Mouse (Mus musculus): ENCODE results near the gene Gm45753. TPM values are rescaled to one million over a fixed set of nuclear protein-coding genes. Genes with fewer than 3 reads are reported as not detected.

The Gm45753 gene
- not detected in 2 replicates for polyA plus RNA-seq (2012)

DNA sequence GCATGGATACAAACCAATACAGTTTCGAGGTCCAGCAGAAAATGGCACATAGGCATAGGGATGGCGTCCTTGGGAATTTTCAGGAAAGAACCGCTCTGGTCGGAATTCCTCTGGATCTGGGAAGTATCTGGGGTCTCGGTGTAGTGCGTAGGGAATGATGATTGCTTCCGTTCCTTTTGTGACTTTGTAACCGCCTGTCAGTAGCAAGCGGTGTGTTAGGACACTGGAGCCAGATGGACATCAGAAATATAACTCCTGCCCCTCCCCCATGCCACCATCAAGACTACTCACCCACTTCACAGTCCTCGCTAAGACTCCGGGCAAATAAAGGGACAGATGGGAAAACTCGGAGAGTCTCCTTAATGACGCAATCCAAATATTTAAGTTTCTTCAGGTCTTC lies at the start of gene Gm45753:
TSS of gene Gm45753 (minus strand) at position 101 of the 400 bp plus-strand sequence.
- TF ChIP-seq GATA1 (IDR thresholded peaks at IDR 0.05; ENCODE audit: low read length) = no peak

DNA sequence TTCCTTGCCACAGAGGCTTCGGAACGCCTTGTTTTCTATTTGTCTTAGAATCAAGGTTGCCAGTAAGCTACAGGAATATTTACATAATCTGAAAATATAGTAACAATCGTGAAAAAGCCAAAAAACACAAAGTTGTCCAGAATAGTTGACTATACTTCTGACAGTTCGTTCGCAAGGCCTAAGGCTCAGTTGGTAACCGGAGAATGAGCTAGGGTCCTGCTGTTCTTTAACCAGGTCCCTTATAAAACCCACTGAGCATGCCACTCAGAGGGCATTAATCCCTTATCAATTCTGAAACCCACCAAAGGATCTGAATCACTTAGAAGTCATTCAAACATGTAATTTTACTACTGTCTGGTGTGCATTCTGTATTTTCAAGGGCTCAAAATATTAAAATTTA lies 47.5 kb upstream of the Gm45753 start:
- TF ChIP-seq GATA1 (IDR thresholded peaks at IDR 0.05; ENCODE audit: low read length) = no peak

DNA sequence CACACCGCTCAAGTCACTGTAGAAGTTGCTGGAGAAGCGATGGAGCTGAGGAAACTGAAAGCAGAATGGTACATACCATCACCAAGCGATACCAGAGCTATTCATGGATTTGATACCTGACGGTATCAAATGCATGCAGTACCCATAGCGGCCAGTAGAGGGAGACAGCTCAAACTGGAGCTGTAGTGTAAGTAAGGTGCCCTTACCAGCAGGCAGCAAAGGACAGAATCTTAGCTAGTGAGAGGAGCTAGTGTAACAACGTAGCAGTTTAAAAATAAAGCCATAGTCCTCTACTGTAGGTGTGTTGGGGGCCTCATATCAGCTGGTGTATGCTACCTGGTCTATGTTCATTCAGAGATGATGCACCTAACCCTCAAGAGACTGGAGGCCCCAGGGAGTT lies 36.8 kb upstream of the Gm45753 start:
- TF ChIP-seq GATA1 (IDR thresholded peaks at IDR 0.05; ENCODE audit: low read length) = no peak

DNA sequence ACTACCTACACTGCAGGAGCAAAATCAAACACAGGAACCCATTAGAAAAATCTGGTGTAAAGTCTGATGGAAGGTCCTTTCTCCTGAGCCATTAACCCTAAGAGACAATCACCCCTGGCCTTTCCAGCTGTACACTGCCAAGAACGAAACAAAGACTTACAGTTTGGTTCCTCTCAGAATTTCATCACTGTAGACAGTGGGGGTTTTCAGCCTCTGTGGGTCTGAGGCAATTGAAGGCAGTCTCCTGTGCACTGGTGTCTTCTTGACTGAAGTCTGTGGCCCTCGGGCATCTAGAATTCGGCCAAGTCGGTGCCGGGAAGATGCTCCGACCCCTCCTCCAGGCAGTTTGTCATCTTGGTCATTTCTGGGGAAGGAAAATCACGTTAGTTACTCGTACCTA lies 36.0 kb upstream of the Gm45753 start:
- TF ChIP-seq GATA1 (IDR thresholded peaks at IDR 0.05; ENCODE audit: low read length) = no peak

DNA sequence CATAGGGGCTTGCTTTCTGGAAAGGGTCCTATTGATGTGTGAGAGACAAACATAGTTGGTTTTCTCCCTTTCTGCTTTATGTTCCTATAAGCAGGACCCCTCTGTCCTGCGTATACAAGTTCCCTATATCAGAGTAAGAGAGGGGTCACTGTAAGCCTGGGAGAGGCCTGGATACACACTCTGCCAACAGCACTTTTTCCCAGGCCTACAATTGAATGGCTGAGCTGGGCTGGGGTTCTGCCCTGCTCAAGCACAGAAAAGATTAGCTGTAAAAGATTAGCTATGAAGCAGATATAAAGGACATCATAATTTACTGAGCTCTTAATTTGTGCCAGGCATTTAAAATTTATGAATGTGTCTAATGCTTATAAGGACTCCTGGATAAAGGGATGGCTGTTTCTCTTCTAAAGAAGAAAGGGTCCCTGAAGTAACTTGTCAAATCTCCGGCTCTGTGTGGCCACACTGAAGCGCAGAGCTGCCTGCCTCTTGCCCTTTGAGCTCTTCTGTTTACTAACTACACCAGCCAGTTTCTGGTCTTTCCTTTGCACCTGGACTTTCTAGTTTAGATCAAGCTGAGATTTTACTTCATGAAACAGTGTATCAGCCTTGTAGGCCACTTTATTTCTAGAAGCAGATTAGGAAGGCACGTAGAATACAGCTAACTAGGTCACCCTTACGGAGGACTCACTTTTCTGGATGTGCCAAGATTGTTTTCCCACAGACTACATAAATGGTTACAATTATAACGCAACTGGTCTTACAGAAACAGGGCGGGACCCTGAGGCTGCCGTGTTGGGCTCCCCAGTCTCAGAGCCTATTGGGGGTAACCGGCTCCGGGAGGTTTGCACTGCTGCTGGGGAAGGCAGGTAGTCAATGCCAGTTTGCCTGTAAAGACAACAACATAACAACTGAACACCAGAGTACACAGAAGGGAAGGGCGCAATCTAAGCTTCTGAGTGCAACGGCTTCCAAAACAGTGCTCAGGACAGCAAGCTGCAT lies 33.7 kb upstream of the Gm45753 start:
- TF ChIP-seq GATA1 (IDR thresholded peaks at IDR 0.05; ENCODE audit: low read length) = no peak

DNA sequence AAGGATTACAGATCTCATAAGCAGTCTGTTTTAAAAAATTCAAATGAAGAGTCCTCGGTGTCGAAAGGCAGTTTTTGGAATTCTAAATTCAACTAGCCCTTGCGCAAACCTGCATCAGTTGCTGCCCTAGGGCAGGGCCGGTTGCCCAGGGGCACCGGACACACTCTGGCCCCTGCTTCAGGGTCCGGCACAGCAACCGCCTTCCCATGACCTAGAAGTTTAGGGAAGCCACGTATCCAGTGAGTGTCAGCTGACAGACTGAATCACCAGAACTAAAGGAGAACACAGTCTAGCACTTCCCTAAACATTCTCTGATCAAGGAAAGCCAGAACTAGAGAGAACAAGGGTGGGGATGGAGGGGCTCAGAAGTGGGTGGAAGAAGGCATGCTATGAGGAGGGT lies 25.2 kb upstream of the Gm45753 start:
- no peak for TF ChIP-seq GATA1 (IDR thresholded peaks at IDR 0.05; ENCODE audit: low read length)

DNA sequence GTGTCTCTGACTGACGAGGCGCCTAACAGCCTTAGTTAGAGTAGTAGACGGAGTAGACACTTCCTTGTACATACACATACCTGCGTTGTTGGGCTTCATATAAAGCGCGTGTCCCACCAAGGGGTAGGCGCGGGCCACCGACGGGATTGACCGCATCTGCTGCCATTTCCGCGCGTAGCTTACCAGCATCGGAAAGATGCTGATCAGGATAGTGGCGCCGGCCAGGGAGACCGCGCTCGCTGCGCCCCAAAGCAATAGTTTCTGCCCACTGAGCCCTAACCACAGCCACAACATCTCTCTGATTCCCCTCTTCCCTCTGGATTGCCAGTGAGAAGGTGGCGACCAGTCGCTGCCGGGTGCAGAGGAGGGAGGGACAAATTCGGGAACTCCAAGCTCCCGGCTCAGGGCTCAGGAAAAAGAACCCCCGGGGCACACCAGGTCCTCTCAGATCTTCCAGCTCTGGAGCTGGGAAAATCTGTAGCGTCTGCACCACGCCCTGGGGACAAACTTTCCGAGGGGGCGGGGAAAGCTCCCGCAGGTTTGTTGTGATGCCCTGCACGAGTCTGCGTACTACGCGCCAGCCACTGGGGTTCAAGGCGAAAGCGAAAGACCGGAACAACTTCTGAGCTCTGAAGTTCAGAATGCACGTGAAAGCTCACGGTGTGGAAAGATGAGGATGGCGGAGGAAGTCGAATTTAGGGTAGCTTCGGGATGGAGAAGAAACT lies 24.6 kb upstream of the Gm45753 start, which contains the start of gene Cyp4v3:
TSS of gene Cyp4v3 (minus strand) at position 532 of the 725 bp plus-strand sequence.
- TF ChIP-seq GATA1 (IDR thresholded peaks at IDR 0.05; ENCODE audit: low read length) = no peak

DNA sequence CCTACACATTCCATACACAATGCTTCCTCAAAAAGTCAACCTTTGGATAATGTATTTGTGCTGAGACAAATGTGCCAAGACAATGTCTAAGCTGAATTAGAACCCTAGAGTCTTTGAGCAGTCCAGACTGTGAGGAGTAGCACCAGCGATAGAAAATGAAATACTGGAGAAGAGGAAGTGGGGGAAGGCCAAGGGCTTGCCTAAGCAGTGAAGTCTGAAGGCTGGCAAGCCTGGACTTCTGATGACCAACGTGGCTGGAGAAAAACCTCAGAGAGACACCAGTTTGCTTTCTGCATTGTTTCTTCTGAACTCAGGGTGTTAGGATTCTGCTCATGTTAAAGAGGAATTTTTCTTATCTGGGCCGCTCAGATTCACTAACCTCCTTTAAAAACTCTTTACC lies 22.6 kb upstream of the Gm45753 start:
- TF ChIP-seq GATA1 (IDR thresholded peaks at IDR 0.05; ENCODE audit: low read length) = no peak

DNA sequence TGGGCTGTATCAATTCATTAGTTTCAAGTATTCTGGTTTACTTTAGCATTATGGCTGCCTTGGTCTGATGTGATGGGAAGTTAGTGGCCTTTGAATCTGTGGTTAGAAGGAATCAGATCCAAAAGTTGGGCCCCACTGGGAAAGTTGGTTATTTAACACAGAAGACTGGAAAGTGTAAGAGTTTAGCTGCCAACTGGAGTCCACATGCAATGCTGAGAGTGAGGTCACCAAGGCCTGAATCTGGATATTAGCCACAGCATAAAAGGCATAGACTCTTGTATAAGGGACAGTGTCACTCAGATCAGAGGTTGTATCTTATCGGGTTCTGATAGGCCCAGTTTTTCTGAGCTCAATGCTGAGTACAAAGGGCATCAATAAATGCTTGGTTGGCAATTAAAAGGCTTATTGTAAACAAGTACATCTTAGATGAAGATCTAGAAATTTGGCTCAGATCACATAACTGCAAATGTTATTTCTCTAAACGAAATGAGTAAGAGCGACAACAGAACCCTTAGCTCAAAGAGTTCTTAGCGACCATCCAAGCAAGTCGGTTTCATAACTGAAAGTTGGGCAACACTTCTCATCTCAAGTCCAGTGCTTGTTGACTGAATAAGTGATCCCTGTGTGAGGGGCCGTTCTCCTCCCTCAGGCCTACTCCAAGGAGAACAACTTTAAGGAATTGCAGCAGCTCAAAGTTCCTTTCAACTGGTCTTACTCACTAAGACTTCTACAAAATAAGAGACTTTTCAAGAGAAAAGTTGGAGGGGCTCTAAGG lies 21.1 kb upstream of the Gm45753 start:
- no peak for TF ChIP-seq GATA1 (IDR thresholded peaks at IDR 0.05; ENCODE audit: low read length)

DNA sequence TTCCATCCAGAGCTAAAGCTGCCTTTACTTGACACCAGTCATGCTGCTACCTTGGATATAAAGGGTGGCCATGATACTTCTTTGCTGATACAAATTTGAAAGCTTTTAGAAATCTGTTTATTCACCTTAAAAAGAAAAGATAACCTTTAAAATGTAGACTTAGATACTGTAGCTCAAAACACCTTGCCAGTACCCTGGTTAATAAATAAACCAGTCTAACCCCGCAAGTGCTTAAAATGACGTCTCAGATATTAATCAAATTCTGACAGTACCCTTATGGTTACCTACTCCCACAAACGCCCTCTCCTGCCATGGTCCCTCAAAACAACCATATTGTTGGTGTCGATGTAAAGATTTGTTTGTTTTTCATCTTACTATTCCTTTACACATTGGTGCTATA lies 15.9 kb upstream of the Gm45753 start:
- no peak for TF ChIP-seq GATA1 (IDR thresholded peaks at IDR 0.05; ENCODE audit: low read length)

DNA sequence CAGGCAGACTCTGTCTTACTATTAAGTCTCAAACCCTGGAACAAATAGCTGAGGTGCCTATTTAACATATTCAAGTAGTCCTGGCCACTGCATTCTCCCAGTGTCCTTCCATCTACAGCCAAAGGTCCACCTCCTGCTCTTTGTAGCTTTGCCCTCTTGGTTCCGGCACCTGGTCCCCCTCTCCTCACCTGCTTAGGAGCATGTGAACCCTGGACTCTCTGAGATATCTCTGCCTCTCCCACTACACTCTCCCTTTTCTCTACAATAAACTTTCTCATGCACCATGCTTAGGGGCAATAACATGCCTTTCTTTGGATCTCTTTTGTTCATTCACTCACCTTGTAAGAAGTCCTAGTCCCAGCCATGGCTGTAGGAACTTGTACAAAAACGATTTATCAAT lies 13.1 kb upstream of the Gm45753 start:
- TF ChIP-seq GATA1 (IDR thresholded peaks at IDR 0.05; ENCODE audit: low read length) = no peak

DNA sequence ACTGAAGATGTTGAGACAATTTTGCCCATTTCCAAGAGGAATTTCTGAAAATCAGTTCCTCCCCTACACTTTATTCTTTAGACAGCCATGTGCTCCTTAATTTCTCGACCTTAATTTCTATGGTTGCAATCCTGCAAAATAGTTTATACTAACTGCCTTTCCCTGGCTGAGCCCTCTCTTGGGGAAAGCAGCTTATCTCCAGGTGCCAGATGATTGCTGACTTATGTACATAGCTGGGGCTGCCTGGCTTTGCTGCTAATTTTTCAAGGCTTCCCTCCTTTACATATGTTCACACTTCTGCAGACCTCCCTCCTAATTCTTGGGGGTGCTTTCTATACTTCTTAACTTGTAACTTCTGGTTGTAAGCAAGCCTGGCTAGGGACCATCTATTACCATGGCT lies 12.7 kb upstream of the Gm45753 start:
- TF ChIP-seq GATA1 (IDR thresholded peaks at IDR 0.05; ENCODE audit: low read length) = no peak

DNA sequence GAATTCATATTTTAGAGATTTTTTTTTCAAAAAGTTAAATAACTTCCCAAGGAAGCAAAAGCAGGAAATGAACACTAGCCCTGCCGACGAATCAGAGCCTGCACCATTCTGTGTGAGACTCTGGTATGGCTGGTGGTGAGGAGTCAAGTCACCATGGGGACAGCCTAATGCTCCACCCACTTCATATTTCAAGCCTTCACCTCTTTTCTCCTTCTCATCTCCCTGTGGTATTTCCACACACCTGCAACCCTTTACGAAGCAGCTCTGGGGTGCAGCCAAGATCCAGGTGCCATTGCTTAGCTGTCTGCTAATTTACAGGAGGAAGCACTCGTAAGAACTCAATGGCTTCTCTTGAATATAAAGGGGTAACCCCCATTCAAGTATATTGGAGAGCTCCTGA lies 2.7 kb upstream of the Gm45753 start:
- TF ChIP-seq GATA1 (IDR thresholded peaks at IDR 0.05; ENCODE audit: low read length) = no peak

DNA sequence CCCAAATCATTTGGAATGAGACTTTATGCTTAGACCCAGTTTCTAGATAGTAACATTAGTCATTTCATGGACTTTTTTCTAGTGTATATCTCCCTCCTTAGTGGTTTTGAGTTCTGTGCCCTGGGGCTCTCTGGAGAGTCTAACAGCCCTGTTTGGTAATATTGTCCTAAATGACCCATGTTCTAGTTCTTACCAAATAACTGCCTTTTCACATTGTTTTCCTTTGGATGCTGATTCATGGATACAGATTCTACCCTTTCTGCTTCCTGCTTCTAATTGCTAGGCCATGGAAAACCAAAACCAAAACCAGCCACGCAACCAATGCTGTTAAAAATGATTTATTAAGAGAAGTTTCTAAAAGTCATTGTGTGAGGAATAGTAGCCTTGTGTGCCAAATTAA lies 2.8 kb downstream of the Gm45753 start:
- TF ChIP-seq GATA1 (IDR thresholded peaks at IDR 0.05; ENCODE audit: low read length) = no peak

DNA sequence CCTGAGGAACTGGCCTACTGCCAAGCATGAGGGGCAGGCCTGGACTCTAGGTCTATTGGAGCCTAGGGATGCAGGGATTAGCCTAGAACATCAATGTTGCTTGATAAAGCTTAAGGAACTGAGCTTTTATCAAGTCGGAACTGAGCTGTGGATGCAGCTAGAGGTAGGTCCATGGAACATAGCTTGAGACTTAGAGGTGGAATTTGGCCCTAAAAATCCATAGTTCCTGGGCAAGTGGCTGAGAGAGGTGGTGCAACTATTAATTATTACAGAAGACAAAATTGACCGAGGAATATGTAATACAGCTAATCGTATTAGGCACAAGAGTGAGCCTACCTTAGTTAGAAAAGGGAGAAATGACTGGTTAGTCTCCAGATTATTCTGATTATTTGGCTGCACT lies 3.9 kb downstream of the Gm45753 start:
- no peak for TF ChIP-seq GATA1 (IDR thresholded peaks at IDR 0.05; ENCODE audit: low read length)

DNA sequence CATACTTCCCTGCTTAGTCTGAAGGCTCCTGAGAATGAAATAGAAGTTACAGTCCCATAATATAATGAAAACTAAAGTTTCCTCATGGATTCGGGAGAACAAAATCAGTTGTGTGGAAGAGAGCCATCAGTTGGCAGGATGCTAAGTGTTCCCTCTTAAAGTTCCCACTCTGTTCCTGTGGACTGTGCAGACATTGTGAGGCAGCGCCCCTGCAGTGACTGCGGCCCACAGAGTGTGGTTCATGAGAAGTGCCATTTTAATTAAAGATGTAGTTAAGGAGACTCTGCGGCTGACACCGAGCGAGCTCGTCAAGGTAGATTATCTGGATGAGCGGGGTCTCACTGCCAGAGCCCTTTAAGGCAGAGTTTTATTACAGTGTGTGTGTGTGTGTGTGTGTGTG lies 5.9 kb downstream of the Gm45753 start:
- TF ChIP-seq GATA1 (IDR thresholded peaks at IDR 0.05; ENCODE audit: low read length) = no peak
